Mouse (Mus musculus) cerebellum, adult 9-11 months (tissue): Measurements from ENCODE around the gene Gm8232.
"Not testable (repeated sequence)": the region's sequence is repeated elsewhere in the genome, so short reads cannot be mapped to it uniquely, and the experiment has no call there.

Experiments
- DNase-seq: peaks from one replicate; pipeline ENCODE4 v3.0.0; 2022

Gene Gm8232

GRCm38 (mm10) chr14:44433335-44433734 lies at the start of gene Gm8232:
Gm8232 (plus strand) TSS chr14:44433635.
- DNase-seq, result not testable (repeated sequence)

- DNase-seq, result not testable (repeated sequence)
Observed at GRCm38 (mm10) chr14:44384233-44384632, 49.2 kb upstream of the Gm8232 start.

- not testable (repeated sequence) for DNase-seq
Observed at GRCm38 (mm10) chr14:44410588-44410987, 22.8 kb upstream of the Gm8232 start, which contains the start of gene Gm3371. Gm3371 (minus strand) TSS chr14:44410688.
